Mouse (Mus musculus): ENCODE data around the gene Cnih1.
A peak's percentile ranks its signal among the peaks of the same experiment; 100 is the strongest.
"Not testable (repeated sequence)": the region's sequence is repeated elsewhere in the genome, so short reads cannot be mapped to it uniquely, and the experiment has no call there.

Gene Cnih1

DNA sequence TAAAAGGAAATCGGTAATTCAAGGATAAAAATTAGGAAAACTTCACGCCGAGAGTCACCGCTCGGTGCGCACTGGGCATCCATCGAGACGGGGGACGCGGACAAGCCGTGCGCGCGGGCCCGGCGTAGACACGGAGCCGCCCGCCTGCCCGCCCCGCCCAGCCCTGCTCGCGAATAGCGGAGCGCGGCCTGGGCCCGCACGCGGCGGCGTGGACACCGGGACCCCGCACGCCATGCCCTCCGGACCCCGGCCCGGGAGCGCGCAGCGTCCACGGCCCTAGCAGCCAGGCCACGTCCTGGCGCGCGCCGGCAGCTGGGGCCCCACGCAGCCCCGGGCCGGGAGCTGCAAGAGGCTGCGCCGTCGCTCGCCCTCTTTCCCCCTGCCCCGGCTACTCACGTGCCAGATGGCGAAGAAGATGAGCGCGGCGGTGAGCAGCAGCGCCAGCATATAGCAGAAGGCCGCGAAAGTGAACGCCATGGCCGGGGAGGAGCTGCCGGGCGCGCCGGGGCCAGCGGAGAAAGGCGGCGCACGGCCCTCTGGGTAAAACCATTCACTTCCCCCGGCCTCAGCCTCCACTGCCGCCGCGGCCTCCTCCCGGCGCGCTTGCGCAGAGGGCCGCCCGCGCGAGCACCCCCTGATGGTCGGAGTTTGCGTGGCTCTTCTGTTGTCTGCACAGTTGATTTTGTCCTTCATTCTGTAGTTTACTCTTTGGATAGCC, at the start of gene Cnih1:
Gene Cnih1, minus strand, starts transcription at position 625 of the 718 bp plus-strand sequence.
- peak; percentile 96 for DNase-seq

DNA sequence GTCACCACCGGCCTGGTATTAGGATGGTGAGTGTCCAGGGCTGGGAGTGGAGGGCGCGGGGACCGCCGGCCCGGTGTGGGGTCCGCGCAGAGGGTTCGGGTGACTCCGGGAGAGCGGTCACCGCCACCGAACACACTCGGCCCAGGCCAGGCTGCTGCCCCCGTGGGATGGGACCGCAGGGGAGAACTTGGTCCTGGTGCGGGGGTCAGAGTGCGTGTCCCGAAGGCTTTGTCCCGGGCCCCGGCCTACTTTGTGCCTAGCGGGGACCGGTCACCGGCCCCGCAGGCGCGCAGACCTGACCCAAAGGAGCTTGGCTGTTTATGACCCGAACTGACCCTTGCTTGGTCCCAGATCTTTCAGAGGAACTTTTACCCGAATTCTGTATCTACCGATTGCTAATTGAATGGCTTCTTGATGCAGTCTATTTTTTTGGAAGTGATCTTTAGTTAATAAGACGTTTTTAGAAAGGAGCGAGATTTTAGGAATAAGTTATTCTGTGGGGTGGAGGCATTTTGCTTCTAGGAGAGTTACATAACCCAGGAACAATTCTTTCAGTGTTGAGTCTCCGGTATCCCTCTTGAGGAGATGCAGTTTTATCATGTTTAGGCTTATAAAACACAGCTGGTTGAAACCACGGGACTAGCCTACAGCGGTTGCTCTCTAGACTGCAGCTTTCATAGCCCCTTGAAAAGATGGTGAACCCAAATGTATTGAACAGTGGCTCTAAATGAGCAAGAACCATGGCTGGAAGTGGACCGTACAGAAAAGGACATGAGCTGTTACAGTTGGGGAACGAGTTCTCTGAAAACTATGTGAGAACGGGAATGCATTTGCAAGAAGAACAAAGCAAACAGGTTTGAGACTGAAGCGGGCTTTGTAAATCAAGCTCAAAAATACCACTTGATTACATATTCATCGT, 44.4 kb upstream of the Cnih1 start:
- peak; percentile 5 for DNase-seq

DNA sequence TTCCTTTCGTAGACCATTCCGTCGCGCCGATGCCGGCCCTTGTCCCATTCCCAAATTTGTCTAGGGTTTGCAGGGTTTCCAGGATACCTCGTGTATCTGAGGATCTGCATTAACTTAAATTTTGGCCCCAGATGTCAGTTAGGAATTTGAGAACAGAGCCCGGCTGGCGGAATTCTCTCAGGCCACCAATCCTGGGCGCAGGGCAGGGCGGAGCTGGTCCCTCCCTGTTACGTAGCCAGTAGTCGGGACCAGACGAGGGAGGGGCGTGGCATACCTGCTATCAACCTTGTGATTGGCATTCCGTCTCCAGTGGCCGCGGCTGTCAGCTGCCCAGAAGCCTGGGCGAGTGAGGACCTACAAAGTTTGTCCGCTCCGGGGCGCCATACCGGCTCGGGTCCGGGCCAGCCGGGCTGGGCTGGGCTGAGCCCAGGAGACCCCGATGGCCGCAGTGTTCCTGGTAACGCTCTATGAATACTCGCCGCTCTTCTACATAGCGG, 43.7 kb upstream of the Cnih1 start, which contains the start of gene Cgrrf1:
Gene Cgrrf1, plus strand, starts transcription at position 289 of the 497 bp plus-strand sequence.
- DNase-seq = peak; percentile 97

DNA sequence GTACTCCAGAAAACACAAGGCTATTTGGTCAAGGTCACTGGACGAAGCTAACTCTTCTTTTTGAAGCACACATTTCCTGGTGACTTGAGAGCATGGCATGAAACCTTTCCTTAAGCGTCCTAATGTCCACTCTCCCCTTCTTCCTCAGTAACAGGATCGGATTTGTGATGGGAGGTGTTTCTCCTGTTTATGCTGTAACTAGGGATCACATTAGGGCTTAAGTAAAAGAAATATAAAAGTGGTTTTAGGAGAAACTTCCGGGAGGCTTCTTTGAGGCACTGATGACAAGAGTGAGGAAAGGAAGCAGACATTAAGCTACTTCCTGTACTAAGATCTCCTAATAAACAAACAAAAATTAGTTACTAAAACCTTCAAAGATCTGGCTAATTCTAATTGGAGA, 43.1 kb upstream of the Cnih1 start:
- DNase-seq = peak; percentile 11

DNA sequence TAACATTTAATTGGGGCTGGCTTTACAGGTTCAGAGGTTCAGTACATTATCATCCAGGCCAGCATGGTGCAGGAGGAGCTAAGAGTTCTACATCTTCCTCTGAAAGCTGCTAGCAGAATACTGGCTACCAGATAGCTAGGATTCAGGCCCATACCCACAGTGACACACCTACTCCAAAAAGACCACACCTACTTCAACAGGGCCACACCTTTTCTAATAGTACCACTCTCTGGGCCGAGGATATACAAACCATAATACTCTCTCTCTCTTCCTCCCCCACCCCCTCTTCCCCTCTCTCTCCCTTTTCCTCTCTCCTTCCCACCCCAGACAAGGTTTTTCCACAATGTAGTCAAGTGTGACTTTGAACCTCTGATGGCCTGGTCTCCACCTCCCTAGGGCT, 39.2 kb upstream of the Cnih1 start:
- no peak for DNase-seq

DNA sequence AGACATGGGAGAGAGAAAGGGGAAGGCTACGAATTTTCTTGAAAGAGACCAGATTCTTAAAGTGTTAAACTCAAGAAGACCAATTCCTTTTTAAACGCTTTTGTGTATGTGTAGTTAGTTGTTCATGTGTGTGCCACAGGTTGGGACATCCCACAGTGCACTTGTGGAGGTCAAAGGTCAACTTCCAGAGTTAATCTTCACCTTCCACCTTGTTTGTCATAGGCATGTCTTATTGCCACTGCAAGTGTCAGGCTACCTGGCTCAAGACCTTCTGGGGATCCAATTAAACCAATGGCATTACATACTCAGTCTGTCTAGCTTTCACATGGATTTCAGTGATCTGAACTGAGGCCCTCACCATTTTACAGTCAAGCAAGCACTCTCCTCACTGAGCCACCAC, 35.8 kb upstream of the Cnih1 start:
- no peak for DNase-seq

DNA sequence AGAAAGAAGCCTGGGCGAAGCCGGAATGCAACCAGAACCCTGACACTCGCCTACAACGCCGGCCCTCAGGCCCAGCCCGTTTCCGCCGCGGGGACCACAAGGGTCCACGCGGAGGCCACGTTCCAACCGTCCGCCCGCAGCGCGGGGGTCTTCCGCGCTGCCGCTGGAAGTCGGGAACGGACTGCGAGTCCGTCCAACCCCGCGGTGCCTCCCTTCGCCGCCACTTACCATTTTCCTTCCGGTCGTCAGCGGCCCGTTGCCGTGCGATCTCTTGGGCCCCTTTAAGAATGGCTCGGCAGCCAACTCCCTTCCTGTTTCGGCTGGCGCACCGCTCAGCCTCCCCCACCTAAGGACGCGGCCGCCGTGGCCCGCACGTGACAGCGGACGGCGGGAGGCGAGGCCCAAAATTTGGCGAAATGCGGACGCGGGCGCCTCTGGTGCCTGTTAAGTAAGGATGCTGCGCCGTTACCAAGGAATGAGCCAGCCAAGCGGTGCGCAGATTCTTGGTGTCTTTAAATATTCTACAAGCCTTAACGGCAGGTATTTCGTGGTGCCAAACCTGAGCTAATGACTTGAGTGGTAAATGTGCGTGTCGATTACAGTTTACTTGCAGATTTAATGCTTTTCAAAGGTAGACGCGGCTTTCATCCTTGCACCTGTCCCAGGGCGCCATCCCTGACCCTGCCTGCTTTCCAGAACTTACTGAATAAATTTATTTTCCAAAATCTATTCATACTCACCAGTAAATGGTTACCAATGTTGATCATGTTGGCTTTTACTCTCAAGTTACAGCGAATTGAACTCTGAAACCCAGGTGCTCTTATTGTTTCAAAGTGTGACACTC, 33.9 kb upstream of the Cnih1 start, which contains the start of gene Gmfb:
Gene Gmfb, minus strand, starts transcription at position 370 of the 844 bp plus-strand sequence.
- peak; percentile 96 for DNase-seq

DNA sequence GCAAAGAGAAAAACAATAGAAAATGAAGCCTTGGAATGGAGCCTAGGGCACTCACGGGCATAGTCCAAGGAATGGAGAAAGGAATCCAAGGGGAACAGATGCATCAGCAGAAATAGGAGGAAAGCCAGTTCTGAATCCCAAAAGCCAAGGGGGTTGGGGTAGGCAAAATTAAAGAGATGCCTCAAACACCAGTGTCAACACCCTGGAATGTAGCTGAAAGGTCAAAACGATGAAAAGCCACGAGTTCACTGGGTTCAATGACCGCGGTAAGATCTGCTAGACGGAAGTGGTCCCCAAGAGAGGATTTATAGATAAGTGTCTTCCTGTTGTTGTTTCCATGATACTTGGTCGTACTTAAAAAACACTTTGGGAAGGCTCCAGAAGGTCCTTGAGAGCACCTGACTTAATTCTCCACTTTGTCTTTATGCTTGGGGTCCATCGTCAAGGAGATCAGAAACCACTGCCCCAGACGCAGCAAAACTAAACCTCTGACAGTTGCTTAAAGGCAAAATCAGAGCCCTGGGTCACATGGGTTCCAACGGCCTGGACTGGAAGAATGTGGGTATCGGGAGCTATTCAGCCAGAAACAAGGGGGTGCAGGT, 33.2 kb upstream of the Cnih1 start:
- no peak for DNase-seq

DNA sequence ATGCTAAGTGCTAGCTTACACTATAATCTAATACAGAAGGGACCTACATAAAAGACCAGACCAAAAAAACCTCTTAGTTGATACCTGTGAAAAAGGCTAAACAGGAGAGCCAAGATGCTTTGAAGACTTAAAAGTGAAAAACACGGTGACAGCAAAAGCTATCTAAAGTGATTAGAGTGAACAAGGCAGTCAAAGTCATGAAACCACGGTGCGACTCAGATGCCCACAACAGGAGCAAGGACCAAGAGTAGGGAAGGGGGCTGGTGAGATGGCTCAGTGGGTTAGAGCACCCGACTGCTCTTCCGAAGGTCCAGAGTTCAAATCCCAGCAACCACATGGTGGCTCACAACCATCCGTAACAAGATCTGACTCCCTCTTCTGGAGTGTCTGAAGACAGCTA, 31.8 kb upstream of the Cnih1 start:
- not testable (repeated sequence) for DNase-seq

DNA sequence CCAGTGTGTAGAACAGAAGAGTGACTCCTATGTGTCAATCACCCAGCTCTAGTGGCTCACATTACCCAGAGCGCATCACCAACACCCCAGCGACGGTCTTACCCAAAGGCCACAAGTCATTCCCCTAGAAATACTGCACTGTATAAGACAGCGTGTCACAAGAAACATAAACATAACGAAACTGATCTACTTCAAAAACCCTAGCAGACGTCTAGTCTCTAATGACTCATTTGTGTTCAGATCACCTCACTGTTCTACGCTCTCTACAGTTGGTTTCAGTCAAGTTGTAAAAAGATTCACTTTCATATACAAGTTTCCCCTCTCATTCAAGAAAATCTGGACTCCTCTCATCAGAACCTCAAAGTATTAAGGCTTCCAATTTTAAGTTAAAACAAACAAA, 30.5 kb upstream of the Cnih1 start:
- no peak for DNase-seq

DNA sequence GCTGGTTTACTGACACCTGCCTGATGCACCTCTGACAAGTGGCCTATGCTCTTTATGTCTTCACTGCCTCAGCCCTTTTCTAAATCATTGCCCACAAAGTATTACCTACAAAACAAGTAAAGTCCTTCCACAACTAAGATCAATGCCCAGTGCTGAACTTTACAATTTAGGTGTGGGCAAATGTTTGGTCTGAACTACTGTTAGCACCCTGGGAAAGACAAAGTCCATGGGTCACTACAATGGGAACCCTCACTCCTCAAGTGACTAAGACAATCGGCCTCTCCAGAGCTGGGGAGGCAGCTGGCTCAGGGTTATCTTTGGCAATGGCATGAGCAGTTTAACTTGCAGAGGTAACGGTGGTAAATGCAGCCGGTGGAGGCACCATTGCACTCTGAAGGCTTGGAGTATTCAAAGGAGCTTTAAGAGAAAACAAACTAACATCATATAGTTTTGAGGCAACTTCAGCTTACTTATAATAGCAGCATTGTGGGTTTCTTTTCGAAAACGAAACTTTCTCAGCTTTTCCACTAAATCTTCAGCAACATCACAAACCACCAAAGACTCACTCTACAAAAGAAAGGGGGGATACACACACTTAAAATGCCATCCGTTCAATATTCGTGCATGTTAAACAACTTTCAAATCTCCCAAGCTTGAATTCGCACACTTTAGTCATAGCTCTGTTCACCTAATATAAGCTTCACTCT, 28.9 kb upstream of the Cnih1 start:
- DNase-seq = no peak

DNA sequence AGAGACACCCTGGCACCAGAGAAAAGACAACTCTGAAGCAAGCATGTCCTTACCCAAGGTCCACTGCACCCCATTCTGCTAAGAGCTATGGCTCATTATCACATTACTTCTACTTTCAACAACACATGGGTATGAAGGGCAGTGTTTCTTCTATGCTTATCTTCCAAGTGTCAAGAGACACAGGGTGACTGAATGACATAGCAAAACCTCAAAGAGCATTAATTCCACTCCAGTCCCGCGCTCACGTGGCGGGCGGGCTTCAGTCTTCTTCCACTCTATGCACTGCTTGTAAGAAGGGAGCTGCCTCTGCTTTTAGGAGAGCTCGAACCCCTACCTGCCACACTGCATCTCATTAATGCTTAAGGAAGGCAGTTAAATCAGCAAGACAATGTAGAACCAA, 27.4 kb upstream of the Cnih1 start:
- DNase-seq = no peak

DNA sequence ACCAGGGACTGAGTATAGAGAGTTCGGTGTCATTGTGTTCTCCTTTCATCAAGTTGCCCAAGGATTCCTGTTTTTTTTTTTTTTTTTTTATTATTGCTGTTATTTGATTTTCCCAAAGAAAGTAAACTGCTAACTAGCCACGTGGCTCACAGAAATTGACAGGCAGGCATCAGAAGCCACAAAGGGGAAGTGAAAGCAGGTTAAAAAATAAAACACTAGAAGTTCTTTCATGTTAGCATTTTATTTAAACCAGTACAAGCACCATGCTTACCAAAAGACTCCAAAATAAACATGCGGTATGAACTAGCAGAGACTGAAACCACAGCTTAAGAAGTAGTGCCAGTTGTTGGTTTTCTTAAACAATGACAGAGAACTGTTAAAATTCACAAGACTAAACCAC, 19.7 kb upstream of the Cnih1 start:
- DNase-seq = no peak

DNA sequence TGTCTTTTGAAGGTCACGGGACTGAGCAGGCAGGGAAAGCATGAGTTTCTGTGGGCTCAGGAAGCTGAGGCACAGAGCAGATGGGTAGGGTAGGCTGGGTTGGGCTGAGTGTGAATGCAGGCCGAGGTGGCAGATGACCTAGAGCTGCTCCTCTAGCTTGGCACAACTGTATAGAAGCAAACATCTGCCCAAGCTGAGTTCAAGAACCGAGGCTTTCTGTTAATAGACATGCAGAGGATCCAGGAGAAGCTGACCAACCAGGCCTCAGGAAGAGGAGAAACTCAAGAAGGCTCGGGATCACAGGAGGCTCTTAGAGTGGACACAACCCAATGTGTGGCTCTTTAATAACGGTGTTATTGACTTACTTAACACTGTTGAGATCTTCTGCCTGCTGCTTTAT, 18.0 kb upstream of the Cnih1 start:
- no peak for DNase-seq

DNA sequence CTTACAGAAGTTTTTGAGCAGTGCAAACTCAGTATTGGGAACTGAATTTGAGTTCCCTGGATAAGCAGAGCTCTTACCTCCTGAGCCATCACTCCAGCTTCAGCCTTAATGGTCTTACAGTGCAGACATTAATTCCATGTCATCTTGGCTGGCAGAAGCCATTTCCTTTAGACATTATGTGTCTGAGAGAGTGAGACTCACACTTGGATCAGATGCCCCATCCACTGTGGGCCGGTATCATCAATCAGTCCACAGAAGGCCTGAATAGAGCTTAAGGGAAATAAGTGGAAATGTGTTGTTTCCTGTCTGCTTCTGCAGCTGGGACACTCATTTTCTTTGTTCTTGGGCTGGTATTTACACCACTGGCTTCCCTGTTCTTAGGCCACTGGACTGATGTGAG, 15.6 kb upstream of the Cnih1 start:
- DNase-seq = no peak

DNA sequence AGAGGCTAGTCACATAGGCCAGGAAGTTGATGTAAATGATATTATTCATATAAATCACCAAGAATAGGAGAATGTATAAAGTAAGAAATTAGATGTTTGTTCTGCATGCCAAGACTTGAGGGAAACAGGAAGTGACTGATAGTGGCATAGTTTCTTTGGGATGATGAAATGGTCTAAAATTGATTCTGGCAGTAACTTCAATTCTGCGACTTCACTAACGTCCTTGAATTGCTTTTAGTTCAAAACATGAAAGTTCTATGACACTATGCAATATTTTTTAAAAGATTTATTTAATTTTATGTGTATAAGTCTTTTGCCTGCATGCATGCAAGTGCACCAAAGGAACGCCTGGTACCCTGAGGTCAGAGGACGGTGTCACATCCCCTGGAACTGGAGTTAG, 15.0 kb upstream of the Cnih1 start:
- DNase-seq = no peak

DNA sequence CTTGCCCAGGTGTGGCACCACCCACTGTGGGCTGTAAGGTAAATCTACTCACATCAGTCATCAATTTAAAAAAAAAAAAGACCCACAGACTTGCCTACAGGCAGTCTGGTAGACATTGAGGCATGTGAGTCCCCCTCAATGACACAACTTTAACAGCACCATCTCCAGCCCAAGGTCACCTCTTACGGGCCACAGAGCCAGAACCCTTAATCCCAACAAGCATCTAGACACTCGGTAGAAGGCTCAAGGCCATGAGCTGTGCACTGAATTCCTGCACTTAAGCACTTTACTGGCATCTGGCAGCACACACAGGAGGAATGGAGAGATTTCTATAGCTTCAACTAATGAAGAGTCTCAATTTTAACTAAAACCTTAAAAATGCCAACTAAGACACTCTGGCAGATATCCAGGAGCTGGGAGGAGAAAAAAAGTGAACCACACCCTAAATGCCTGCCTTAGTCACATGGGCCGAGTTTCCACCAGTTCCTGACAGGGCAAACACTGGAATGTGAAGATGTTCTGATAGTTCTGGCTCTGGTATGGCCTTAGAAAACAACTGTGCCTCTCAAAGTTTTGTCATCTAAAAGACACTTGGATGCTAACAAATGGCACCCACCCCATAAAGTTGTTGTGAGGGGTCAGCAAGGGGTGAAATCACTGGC, 12.6 kb upstream of the Cnih1 start:
- no peak for DNase-seq

DNA sequence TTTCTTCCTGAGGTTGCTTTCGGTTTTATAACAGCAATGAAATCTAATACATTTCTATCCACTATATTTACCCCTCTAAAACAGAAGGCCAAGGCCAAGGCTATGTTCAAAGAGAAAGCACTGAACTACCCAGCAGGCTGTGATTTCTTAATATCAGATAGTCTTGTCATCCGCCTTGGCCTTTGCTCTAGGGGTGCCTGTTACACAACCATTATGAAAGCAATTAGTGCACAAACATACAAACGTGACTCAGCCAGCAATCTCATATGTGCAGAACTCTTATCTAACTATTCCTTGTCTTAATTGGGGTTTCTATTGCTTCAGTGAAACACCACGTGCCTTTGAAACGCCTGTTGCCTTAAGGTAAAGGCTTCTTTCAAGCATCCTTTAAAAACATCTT, 5.9 kb upstream of the Cnih1 start:
- no peak for DNase-seq

DNA sequence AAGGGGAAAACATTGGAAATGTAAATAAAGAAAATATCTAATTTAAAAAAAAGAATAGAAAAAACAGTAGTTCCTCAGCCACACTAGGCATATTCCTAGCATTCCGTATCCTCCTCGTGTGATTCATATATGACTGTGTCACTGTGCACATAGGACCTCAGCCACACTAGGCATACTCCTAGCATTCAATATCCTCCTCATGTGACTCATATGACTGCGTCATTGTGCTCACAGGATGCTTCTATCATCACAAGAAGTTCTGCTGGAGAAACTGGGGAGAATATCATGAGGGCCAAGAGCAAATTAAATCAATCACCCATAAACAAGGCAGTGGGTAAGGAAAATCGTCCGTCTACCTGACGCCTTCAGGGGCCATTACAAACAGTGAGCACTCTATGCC, 2.5 kb upstream of the Cnih1 start:
- no peak for DNase-seq

DNA sequence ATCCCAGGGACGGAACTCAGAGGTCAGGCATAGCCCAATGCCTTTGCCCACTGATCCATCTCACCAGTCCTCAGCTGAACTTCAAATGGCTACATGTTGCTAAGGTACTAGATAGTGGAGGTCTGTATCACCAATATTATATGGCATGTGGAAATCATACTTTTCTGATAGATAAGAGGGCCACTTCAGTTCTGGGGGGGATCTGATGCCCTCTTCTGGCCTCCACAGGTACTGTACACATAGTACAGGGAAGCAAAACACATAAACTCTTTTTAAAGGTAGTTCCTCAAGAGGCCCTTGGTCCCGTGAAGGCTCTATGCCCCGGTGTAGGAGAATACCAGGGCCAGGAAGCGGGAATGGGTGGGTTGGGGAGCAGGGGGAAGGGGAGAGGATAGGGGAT, 2.1 kb upstream of the Cnih1 start:
- peak; percentile 9 for DNase-seq

DNA sequence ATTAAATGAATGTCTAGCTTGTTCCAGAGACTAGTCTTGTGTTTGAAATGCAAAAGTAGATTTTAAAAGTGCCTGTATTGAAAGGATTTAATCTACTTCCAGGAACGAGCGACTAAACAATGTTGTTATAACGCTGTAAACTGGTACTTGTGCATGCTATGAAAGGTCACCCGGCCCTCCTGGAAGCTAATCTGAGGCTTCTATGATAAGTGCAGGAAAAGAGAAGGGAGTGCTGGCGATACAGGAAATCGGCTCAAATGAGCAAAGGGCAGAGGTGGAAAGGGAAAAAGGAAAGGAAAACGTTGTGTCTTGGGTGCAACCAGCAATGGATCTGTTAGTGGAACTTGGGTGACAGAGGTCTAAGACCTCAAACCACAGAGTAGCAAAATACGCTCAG, 292 bp upstream of the Cnih1 start:
- no peak for DNase-seq

Measured in retina, postnatal 1 day (tissue).